Mouse (Mus musculus) layer of hippocampus, adult 8-10 months (tissue): ENCODE results near the gene Hs3st4. TPM values are rescaled to one million over a fixed set of nuclear protein-coding genes. Genes with fewer than 3 reads are reported as not detected.

Experiments used
- DNase-seq, 2 experiments: peaks; one replicate each; pipeline ENCODE4 v3.0.0; 2022; ENCODE audit warnings: low spot score in 2 of 2
- total RNA-seq, 4 experiments: library from RNA; stranded (reverse); gene quantifications; 2 replicates each; pipeline ENCODE4 v1.2.4; 2022

Hs3st4 gene
- total RNA-seq, 4 experiments from 2014 or later = 79.4 to 96.9 (median 89.7) TPM

GRCm38 (mm10) chr7:124136133-124136532 lies 153.5 kb downstream of the Hs3st4 start:
- DNase-seq = no peak

- no peak for DNase-seq
Measured at GRCm38 (mm10) chr7:124141229-124141628, 158.6 kb downstream of the Hs3st4 start.

GRCm38 (mm10) chr7:124150901-124151300 lies 168.2 kb downstream of the Hs3st4 start:
- no peak for DNase-seq

GRCm38 (mm10) chr7:124163301-124163700 lies 180.6 kb downstream of the Hs3st4 start:
- no peak for DNase-seq

GRCm38 (mm10) chr7:124166229-124166628 lies 183.6 kb downstream of the Hs3st4 start:
- DNase-seq = peak in 1 of 2 experiments; percentile 9

GRCm38 (mm10) chr7:124168796-124169195 lies 186.1 kb downstream of the Hs3st4 start:
- no peak for DNase-seq

GRCm38 (mm10) chr7:124170001-124170400 lies 187.3 kb downstream of the Hs3st4 start:
- DNase-seq = no peak

- DNase-seq = peak; percentile 15 to 26
Measured at GRCm38 (mm10) chr7:124171992-124172391, 189.3 kb downstream of the Hs3st4 start.

GRCm38 (mm10) chr7:124180926-124181325 lies 198.3 kb downstream of the Hs3st4 start:
- no peak for DNase-seq

- no peak for DNase-seq
Measured at GRCm38 (mm10) chr7:124184693-124185092, 202.0 kb downstream of the Hs3st4 start.

GRCm38 (mm10) chr7:124198811-124199570 lies 216.3 kb downstream of the Hs3st4 start:
- peak; percentile 44 to 46 for DNase-seq

GRCm38 (mm10) chr7:124216921-124217320 lies 234.3 kb downstream of the Hs3st4 start:
- peak in 1 of 2 experiments; percentile 9 for DNase-seq

GRCm38 (mm10) chr7:124220556-124220955 lies 237.9 kb downstream of the Hs3st4 start:
- peak; percentile 61 to 66 for DNase-seq

- no peak for DNase-seq
Measured at GRCm38 (mm10) chr7:124237896-124238670, 255.4 kb downstream of the Hs3st4 start.

GRCm38 (mm10) chr7:124239903-124240647 lies 257.4 kb downstream of the Hs3st4 start:
- DNase-seq = no peak

- no peak for DNase-seq
Measured at GRCm38 (mm10) chr7:124249838-124250237, 267.2 kb downstream of the Hs3st4 start.

- DNase-seq = no peak
Measured at GRCm38 (mm10) chr7:124250566-124250965, 267.9 kb downstream of the Hs3st4 start.

- no peak for DNase-seq
Measured at GRCm38 (mm10) chr7:124258419-124258818, 275.8 kb downstream of the Hs3st4 start.

- DNase-seq = no peak
Measured at GRCm38 (mm10) chr7:124270734-124271133, 288.1 kb downstream of the Hs3st4 start.

GRCm38 (mm10) chr7:124289873-124290272 lies 307.2 kb downstream of the Hs3st4 start:
- no peak for DNase-seq

- peak; percentile 69 to 80 for DNase-seq
Measured at GRCm38 (mm10) chr7:124319451-124319850, 336.8 kb downstream of the Hs3st4 start.

GRCm38 (mm10) chr7:124335635-124336034 lies 353.0 kb downstream of the Hs3st4 start:
- DNase-seq = no peak
